Mouse (Mus musculus): Measurements from ENCODE around the gene Atox1. TPM values are rescaled to one million over a fixed set of nuclear protein-coding genes. Genes with fewer than 3 reads are reported as not detected.

Atox1 gene
- total and polyA plus RNA-seq, 3 experiments = 258 to 365 TPM; not detected in 1

GRCm38 (mm10) chr11:55468611-55469047, 7.6 kb upstream of the Atox1 start:
- Histone ChIP-seq H3K4me1 (ENCODE audit: control insufficient read depth in 1 of 2, insufficient read depth in 2 of 2, low read length in 2 of 2) (peaks cover 5 to 14% of the 10 kb centered on the region in 2 experiments), H3K79me2 (ENCODE audit: control insufficient read depth, insufficient read depth, low read length, poor library complexity) (peaks cover 51% of the 10 kb centered on the region), H3K9ac (ENCODE audit: control insufficient read depth, low read depth, low read length, poor library complexity, severe bottlenecking) (peak overlapping the region; percentile 89), H3K27ac (ENCODE audit: control insufficient read depth, low read depth, low read length) (peak overlapping the region; percentile 95), H3K27me3 (ENCODE audit: control insufficient read depth in 1 of 2, insufficient read depth in 2 of 2, low read length in 2 of 2) (no peaks in the 10 kb centered on the region), H3K36me3 (ENCODE audit: control insufficient read depth in 1 of 2, insufficient read depth in 2 of 2, low read length in 2 of 2) (peaks cover 17 to 28% of the 10 kb centered on the region in 2 experiments), H3K4me3 (ENCODE audit: control insufficient read depth in 1 of 2, insufficient read depth in 1 of 2, low read depth in 2 of 2, low read length in 2 of 2) (peak overlapping the region; percentile 63 to 69), H3K9me3 (replicated peaks; ENCODE audit: insufficient read depth, low read length) (no peaks in the 10 kb centered on the region)
- TF ChIP-seq POLR2AphosphoS2 (IDR thresholded peaks at IDR 0.05; ENCODE audit: low read length) (0 out of 2 replicates have a peak, but pooled peaks have one; percentile 15), MYC (IDR thresholded peaks at IDR 0.05; ENCODE audit: low read depth, low read length) (peak; percentile 22; the same call in 1 of the 2 replicates), SMC3 (IDR thresholded peaks at IDR 0.05; ENCODE audit: low read depth, low read length) (no peak), USF1 (IDR thresholded peaks at IDR 0.05; ENCODE audit: low read depth, low read length) (peak; percentile 62; the same call in 1 of the 2 replicates), UBTF (IDR thresholded peaks at IDR 0.05; ENCODE audit: borderline replicate concordance, insufficient read depth, low read depth, low read length) (no peak), MXI1 (IDR thresholded peaks at IDR 0.05; ENCODE audit: low read depth, low read length) (peak; percentile 39; the same call in 1 of the 2 replicates)
- no peak for DNase-seq (ENCODE audit: low read depth, low spot score)

DNA sequence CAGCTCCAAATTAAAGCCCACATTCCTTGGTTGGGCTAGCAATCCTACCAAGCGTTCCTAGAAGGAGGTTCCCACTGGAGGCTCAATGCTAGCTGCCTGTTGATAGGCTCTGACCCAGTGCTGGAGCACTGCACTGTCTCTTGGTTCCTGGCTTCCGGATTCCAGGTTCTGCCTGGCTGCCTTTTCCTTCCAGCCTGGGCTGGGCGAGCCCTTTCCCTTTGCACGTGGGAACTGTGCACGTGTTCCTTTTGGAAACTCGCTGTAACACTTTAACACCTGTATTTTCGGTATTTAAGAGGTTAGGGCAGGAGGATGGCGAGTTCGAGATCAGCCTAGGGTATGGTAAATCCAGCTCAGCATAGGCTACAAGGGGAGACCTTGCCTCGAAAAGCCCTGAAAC, 7.0 kb upstream of the Atox1 start:
- Histone ChIP-seq H3K4me3 (ENCODE audit: control insufficient read depth in 1 of 2, insufficient read depth in 1 of 2, low read depth in 2 of 2, low read length in 2 of 2) (peak overlapping the region; percentile 63 to 69), H3K27me3 (ENCODE audit: control insufficient read depth in 1 of 2, insufficient read depth in 2 of 2, low read length in 2 of 2) (no peaks in the 10 kb centered on the region), H3K79me2 (ENCODE audit: control insufficient read depth, insufficient read depth, low read length, poor library complexity) (peaks cover 45% of the 10 kb centered on the region), H3K36me3 (ENCODE audit: control insufficient read depth in 1 of 2, insufficient read depth in 2 of 2, low read length in 2 of 2) (peaks cover 11 to 21% of the 10 kb centered on the region in 2 experiments), H3K27ac (ENCODE audit: control insufficient read depth, low read depth, low read length) (peak overlapping the region; percentile 95), H3K4me1 (ENCODE audit: control insufficient read depth in 1 of 2, insufficient read depth in 2 of 2, low read length in 2 of 2) (peaks cover 5 to 11% of the 10 kb centered on the region in 2 experiments), H3K9me3 (replicated peaks; ENCODE audit: insufficient read depth, low read length) (no peaks in the 10 kb centered on the region), H3K9ac (ENCODE audit: control insufficient read depth, low read depth, low read length, poor library complexity, severe bottlenecking) (peak overlapping the region; percentile 89)
- DNase-seq (ENCODE audit: low read depth, low spot score) = no peak
- no peak; the same call in none of the 2 replicates for TF ChIP-seq SIN3A (IDR thresholded peaks at IDR 0.05; ENCODE audit: low read length)
- TF ChIP-seq MAX (IDR thresholded peaks at IDR 0.05; ENCODE audit: low read length) = peak; percentile 75
- TF ChIP-seq MEF2A (IDR thresholded peaks at IDR 0.05; ENCODE audit: extremely low read depth, insufficient replicate concordance, low read depth, low read length, poor library complexity, severe bottlenecking) = no peak

- H3K27ac ChIP-seq (ENCODE audit: control insufficient read depth, low read depth, low read length) = no peak overlapping the region
- no peaks in the 10 kb centered on the region for H3K27me3 ChIP-seq (ENCODE audit: control insufficient read depth in 1 of 2, insufficient read depth in 2 of 2, low read length in 2 of 2)
- peaks cover 0 to 11% of the 10 kb centered on the region in 2 experiments; a peak in 2 of 4 replicates for H3K36me3 ChIP-seq (ENCODE audit: control insufficient read depth in 1 of 2, insufficient read depth in 2 of 2, low read length in 2 of 2)
- peaks cover 5 to 18% of the 10 kb centered on the region in 2 experiments for H3K4me1 ChIP-seq (ENCODE audit: control insufficient read depth in 1 of 2, insufficient read depth in 2 of 2, low read length in 2 of 2)
- DNase-seq (ENCODE audit: low read depth, low spot score) = no peak
- H3K4me3 ChIP-seq (ENCODE audit: control insufficient read depth in 1 of 2, insufficient read depth in 1 of 2, low read depth in 2 of 2, low read length in 2 of 2) = no peak overlapping the region
- H3K79me2 ChIP-seq (ENCODE audit: control insufficient read depth, insufficient read depth, low read length, poor library complexity) = peaks cover 25% of the 10 kb centered on the region
- H3K9ac ChIP-seq (ENCODE audit: control insufficient read depth, low read depth, low read length, poor library complexity, severe bottlenecking) = no peak overlapping the region
- H3K9me3 ChIP-seq (replicated peaks; ENCODE audit: insufficient read depth, low read length) = no peaks in the 10 kb centered on the region
- TF ChIP-seq CHD1 (IDR thresholded peaks at IDR 0.05; ENCODE audit: low read depth, low read length) (no peak), CHD2 (IDR thresholded peaks at IDR 0.05; ENCODE audit: low read length) (no peak), MXI1 (IDR thresholded peaks at IDR 0.05; ENCODE audit: low read depth, low read length) (no peak), TCF12 (IDR thresholded peaks at IDR 0.05; ENCODE audit: low read depth, low read length) (no peak), NELFE (IDR thresholded peaks at IDR 0.05; ENCODE audit: low read depth, low read length) (no peak), BHLHE40 (IDR thresholded peaks at IDR 0.05; ENCODE audit: borderline replicate concordance, low read depth, low read length) (no peak), POLR2AphosphoS5 (IDR thresholded peaks at IDR 0.05; ENCODE audit: borderline replicate concordance, low read depth, low read length) (no peak), EP300 (IDR thresholded peaks at IDR 0.05; ENCODE audit: low read depth in 1 of 2, low read length in 2 of 2) (no peak), TAL1 (IDR thresholded peaks at IDR 0.05; ENCODE audit: low read length) (no peak)
Observed at GRCm38 (mm10) chr11:55465177-55465576, 4.1 kb upstream of the Atox1 start.

Measured in MEL (cell line).